Comparison of ENCODE assay signal across 10 mouse cellular contexts in genomic region chr14:46144707-46145106, GRCm38 (mm10).
A peak's percentile ranks its signal among the peaks of the same experiment; 100 is the strongest.
DNase-seq lines count a peak whose midpoint lies in the region; ATAC-seq and TF ChIP-seq lines count a peak whose summit lies in the region.
"Had no signal": no experiment of that assay in that cellular context is flagged by ENCODE, and none has a peak within 500 bp of the region (broad histone marks: within the 10 kb centered on the region; RNA-seq: fewer than 3 reads in every experiment).

No protein-coding gene starts in this region.

- peak; percentile 60 for ATAC-seq in lung, postnatal 0 days
- ATAC-seq: forebrain, embryonic 15.5 days; midbrain, embryonic 16.5 days had no signal

- no peaks in the 10 kb centered on the region for H3K4me1 ChIP-seq in lung, postnatal 0 days (ENCODE audit: insufficient read depth, low read depth, low read length)

- 24% methylated on average over 6 of the region's 6 CpGs for WGBS in lung, postnatal 0 days

- no peak for TF ChIP-seq CTCF in lung, postnatal 0 days (IDR thresholded peaks at IDR 0.05)

- no peaks in the 10 kb centered on the region for H3K9me3 ChIP-seq in lung, postnatal 0 days (ENCODE audit: low read length)
- H3K9me3 ChIP-seq: forebrain, embryonic 15.5 days had no signal

- H3K9ac ChIP-seq in lung, postnatal 0 days (replicated peaks; ENCODE audit: low read depth) = no peak overlapping the region
- H3K9ac ChIP-seq: forebrain, embryonic 15.5 days had no signal

- H3K27me3 ChIP-seq in lung, postnatal 0 days (replicated peaks; ENCODE audit: insufficient read depth, low read length) = no peaks in the 10 kb centered on the region
- H3K27me3 ChIP-seq: forebrain, embryonic 15.5 days had no signal

- H3K4me3 ChIP-seq in lung, postnatal 0 days (ENCODE audit: low read depth, low read length) = no peak overlapping the region
- H3K4me3 ChIP-seq: forebrain, embryonic 15.5 days had no signal

- no peak overlapping the region for H3K4me2 ChIP-seq in lung, postnatal 0 days (replicated peaks; ENCODE audit: low read depth, low read length)
- H3K4me2 ChIP-seq: forebrain, embryonic 15.5 days had no signal

- no peak for TF ChIP-seq EP300 in lung, postnatal 0 days (IDR thresholded peaks at IDR 0.05)

- DNase-seq in kidney, adult 18-20 months = peak; percentile 5
- DNase-seq in kidney, postnatal 25 days = no peak
- DNase-seq in Muller cell, postnatal 12 days (ENCODE audit: inconsistent ontology term) = peak; percentile 96
- peak; percentile 29 to 31 for DNase-seq in heart, adult 18-20 months
- DNase-seq in lung, postnatal 0 days (ENCODE audit: low spot score) = peak; percentile 45
- no peak for DNase-seq in thymus, postnatal 4 days
- DNase-seq in cerebellum, postnatal 25 days = no peak
- DNase-seq: cerebellum, adult 11 months had no signal

- H3K36me3 ChIP-seq in lung, postnatal 0 days (ENCODE audit: insufficient read depth, low read length) = no peaks in the 10 kb centered on the region
- H3K36me3 ChIP-seq: forebrain, embryonic 15.5 days had no signal

- H3K27ac ChIP-seq in lung, postnatal 0 days (ENCODE audit: low read length) = no peak overlapping the region
- H3K27ac ChIP-seq: forebrain, embryonic 15.5 days had no signal

Comparison
In these comparisons a context has a peak if more than half of its experiments do, and no peak if none do; other contexts are left out.
1. DNase-seq: peak in kidney, adult 18-20 months (single experiment), Muller cell, postnatal 12 days (single experiment), heart, adult 18-20 months (2 of 2) and lung, postnatal 0 days (single experiment); none in kidney, postnatal 25 days (0 of 2), thymus, postnatal 4 days (single experiment) and cerebellum, postnatal 25 days (0 of 2).